ENCODE assay signal across 8 mouse cellular contexts in the genomic region with DNA sequence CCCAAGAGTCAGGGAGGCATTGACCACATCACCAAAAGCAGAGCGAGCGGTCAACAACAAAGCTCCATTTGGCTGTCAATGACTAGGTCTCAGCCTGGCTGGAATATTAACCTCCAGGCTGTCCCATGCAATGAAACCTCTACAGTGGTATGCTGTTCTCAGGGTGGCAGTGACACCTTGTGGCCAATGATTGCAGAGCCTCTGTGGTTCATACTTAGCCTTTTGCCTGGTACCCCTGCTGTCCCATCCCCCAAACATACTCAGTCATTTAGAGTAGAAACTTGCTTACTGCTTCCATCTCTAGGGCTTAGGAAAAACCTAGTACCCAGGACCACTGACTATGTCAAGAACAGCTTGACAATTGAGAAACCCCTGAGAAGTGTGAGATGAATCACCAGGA. TPM values are rescaled to one million over a fixed set of nuclear protein-coding genes. Genes with fewer than 3 reads are reported as not detected.
DNase-seq lines count a peak whose midpoint lies in the region; ATAC-seq and TF ChIP-seq lines count a peak whose summit lies in the region.

No protein-coding gene starts in this region.

- no peak overlapping the region for H3K4me3 ChIP-seq in liver, adult 2 months (ENCODE audit: insufficient read depth, low read depth, low read length)
- no peak overlapping the region for H3K4me3 ChIP-seq in neural tube, embryonic 12.5 days

- H3K27me3 ChIP-seq in liver, adult 2 months (ENCODE audit: control insufficient read depth, insufficient read depth, low read length): no peaks in the 10 kb centered on the region
- H3K27me3 ChIP-seq in neural tube, embryonic 12.5 days (replicated peaks): no peaks in the 10 kb centered on the region

- WGBS in liver, adult 2 months: 59% methylated on average over 2 of the region's 2 CpGs
- 57% methylated on average over 2 of the region's 2 CpGs for WGBS in neural tube, embryonic 12.5 days

- TF ChIP-seq CTCF in liver, adult 2 months (IDR thresholded peaks at IDR 0.05; ENCODE audit: low read depth, low read length): peak; percentile 89

- ATAC-seq in neural tube, embryonic 12.5 days (ENCODE audit: low FRiP score, low read depth): peak; percentile 72; the same call in 1 of the 2 replicates

- H3K4me1 ChIP-seq in liver, adult 2 months (ENCODE audit: control insufficient read depth, insufficient read depth, low read length): no peaks in the 10 kb centered on the region
- H3K4me1 ChIP-seq in neural tube, embryonic 12.5 days: peaks cover 5% of the 10 kb centered on the region; the same call in 1 of the 2 replicates

- no peak for TF ChIP-seq POLR2A in liver, adult 2 months (IDR thresholded peaks at IDR 0.05; ENCODE audit: extremely low read depth, insufficient read depth, low read length)

- H3K79me2 ChIP-seq in liver, adult 2 months (ENCODE audit: control insufficient read depth, insufficient read depth, low read length): no peaks in the 10 kb centered on the region

- H3K36me3 ChIP-seq in liver, adult 2 months (ENCODE audit: control insufficient read depth, insufficient read depth, low read length): no peaks in the 10 kb centered on the region
- no peaks in the 10 kb centered on the region for H3K36me3 ChIP-seq in neural tube, embryonic 12.5 days

- no peak overlapping the region for H3K27ac ChIP-seq in liver, adult 2 months (replicated peaks; ENCODE audit: insufficient read depth, low read depth, low read length)
- H3K27ac ChIP-seq in neural tube, embryonic 12.5 days: no peak overlapping the region

- no peak overlapping the region for H3K9ac ChIP-seq in liver, adult 2 months (ENCODE audit: low read depth, low read length)
- H3K9ac ChIP-seq in neural tube, embryonic 12.5 days: no peak overlapping the region

- no peak overlapping the region for H3K4me2 ChIP-seq in neural tube, embryonic 12.5 days (replicated peaks)

- DNase-seq in 3134 (ENCODE audit: extremely low read depth, insufficient read length, low spot score): peak; percentile 61
- DNase-seq in adrenal gland, postnatal 10 days: peak; percentile 86
- DNase-seq in embryo, embryonic 11.5 days (ENCODE audit: low read depth, low spot score): peak; percentile 51
- peak; percentile 85 for DNase-seq in heart, adult 8-10 months (ENCODE audit: low spot score)
- DNase-seq in kidney, adult 9 months: peak; percentile 80
- peak; percentile 46 for DNase-seq in liver, adult 2 months (ENCODE audit: extremely low read depth, low read depth, low spot score)
- DNase-seq in thymus, postnatal 25 days: peak; percentile 16

- no peaks in the 10 kb centered on the region for H3K9me3 ChIP-seq in neural tube, embryonic 12.5 days

RNA-seq across cellular contexts. Expression of gene Timp4, which starts 15.9 kb away (rescaled TPM):
- total RNA-seq in adrenal gland, postnatal 10 days (2021): 10 to 100 TPM; 10.8 to 25.3 TPM
- total RNA-seq in heart, adult 8-10 months (2022): 10 to 100 TPM; 26.3 to 43.9 (median 37.1) TPM
- total RNA-seq in liver, adult 2 months (2014; rRNA removed): not detected in 2 replicates
- polyA plus RNA-seq in liver, adult 2 months (2012; rRNA removed): not detected in 2 replicates
- 1.2 and 1.9 TPM in 2 replicates for polyA plus RNA-seq in neural tube, embryonic 12.5 days (2016; fragmentation: Nextera tagmentation; extraction: Ambion mirVana)

RNA-seq across cellular contexts. Expression of gene Gm17482, which starts 40.8 kb away (rescaled TPM):
- not detected for total RNA-seq in adrenal gland, postnatal 10 days (2021)
- total RNA-seq in heart, adult 8-10 months (2022): not detected
- not detected in 2 replicates for total RNA-seq in liver, adult 2 months (2014; rRNA removed)
- polyA plus RNA-seq in liver, adult 2 months (2012; rRNA removed): not detected in 2 replicates
- polyA plus RNA-seq in neural tube, embryonic 12.5 days (2016; fragmentation: Nextera tagmentation; extraction: Ambion mirVana): not detected in 2 replicates

Comparison
In these comparisons a context has a peak if more than half of its experiments do, and no peak if none do; other contexts are left out.
1. DNase-seq: peak in every context shown above with its lines; median percentile 86 in adrenal gland, postnatal 10 days; 85 in heart, adult 8-10 months; 80 in kidney, adult 9 months; 61 in 3134; 51 in embryo, embryonic 11.5 days; 46 in liver, adult 2 months; 16 in thymus, postnatal 25 days.
2. RNA of gene Timp4, which starts 15.9 kb away (total RNA-seq): 26.3 to 43.9 TPM in heart, adult 8-10 months and 10.8 to 25.3 TPM in adrenal gland, postnatal 10 days; not detected in liver, adult 2 months; every median in the first group is over 10 times any median in the second.